Comparison of ENCODE assay signal across 12 mouse cellular contexts in genomic region chr13:102442676-102443075, GRCm38 (mm10).
"Had no signal": no experiment of that assay in that cellular context is flagged by ENCODE, and none has a peak within 500 bp of the region (broad histone marks: within the 10 kb centered on the region; RNA-seq: fewer than 3 reads in every experiment).

No protein-coding gene starts in this region.

- DNase-seq: retina, postnatal 1 day; right cerebral cortex, adult 18-20 months; right cerebral cortex, postnatal 14 days; right cerebral cortex, postnatal 25 days; right cerebral cortex, postnatal 4 days; spleen, adult 18-20 months; thymus, adult 18-20 months; thymus, adult 2 months; thymus, postnatal 14 days; thymus, postnatal 25 days; thymus, postnatal 36 days; thymus, postnatal 4 days had no signal
